Mouse (Mus musculus): Measurements from ENCODE around the gene Col5a1. TPM values are rescaled to one million over a fixed set of nuclear protein-coding genes. Genes with fewer than 3 reads are reported as not detected.

Gene Col5a1
- polyA plus RNA-seq, 1 experiment from 2014 or later = 27.9 TPM

DNA sequence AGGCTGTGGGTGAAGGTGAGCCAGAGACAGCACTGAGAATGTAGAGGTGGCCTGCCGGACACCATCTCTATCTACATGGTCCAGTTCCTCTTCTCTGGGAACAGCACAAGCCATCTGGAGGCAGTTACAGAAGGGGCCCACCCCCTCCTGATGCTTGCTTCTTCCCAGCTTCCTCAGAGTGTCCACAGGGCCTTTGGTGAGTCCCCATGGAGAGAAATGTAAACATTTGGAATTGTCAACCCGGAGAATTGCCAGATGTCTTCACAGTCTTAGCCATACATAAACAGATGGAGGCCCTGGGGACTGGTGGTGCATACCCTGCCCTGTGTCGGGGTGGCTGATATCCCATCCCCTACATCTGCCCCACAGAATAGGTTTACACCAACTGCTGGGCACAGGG, 68.7 kb downstream of the Col5a1 start:
- H3K27me3 ChIP-seq (replicated peaks; ENCODE audit: control insufficient read depth, insufficient read depth, low read length) = no peaks in the 10 kb centered on the region
- no peak overlapping the region; the same call in 1 of the 2 replicates for H3K27ac ChIP-seq (ENCODE audit: low read depth, low read length)
- H3K9ac ChIP-seq (ENCODE audit: low read depth, low read length) = no peak overlapping the region
- H3K36me3 ChIP-seq (ENCODE audit: control insufficient read depth, insufficient read depth, low read length) = peaks cover 3% of the 10 kb centered on the region; the same call in 1 of the 2 replicates
- no peak overlapping the region for H3K4me3 ChIP-seq (ENCODE audit: low read depth, low read length)
- WGBS = 35% methylated on average over 3 of the region's 3 CpGs
- DNase-seq (ENCODE audit: low spot score) (no peak), ATAC-seq (replicated peaks; ENCODE audit: low FRiP score) (no peak)
- H3K4me2 ChIP-seq = no peak overlapping the region
- no peaks in the 10 kb centered on the region; the same call in 1 of the 2 replicates for H3K4me1 ChIP-seq (replicated peaks; ENCODE audit: control insufficient read depth, insufficient read depth, low read length)
- H3K9me3 ChIP-seq (ENCODE audit: control insufficient read depth, low read length) = no peaks in the 10 kb centered on the region

DNA sequence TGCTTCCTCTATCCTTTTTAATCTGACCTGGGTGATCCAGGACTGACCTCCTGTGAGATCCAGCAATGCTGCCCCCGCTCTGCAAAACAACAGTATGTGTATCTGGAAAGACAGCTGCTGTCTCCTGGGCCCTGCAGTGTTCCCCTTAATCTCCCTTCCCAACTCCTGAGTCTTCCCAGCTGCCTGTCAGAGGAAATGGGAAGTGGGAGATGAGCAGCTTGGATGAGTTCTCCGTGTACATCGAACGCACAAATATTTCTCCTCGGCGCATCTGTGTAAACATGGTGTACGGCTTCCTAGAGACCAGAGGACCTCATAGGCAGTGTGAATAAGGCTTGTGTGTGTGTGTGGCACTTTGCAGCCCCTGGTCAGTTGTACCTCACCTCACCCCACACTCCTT, 70.5 kb downstream of the Col5a1 start:
- H3K9ac ChIP-seq (ENCODE audit: low read depth, low read length) = no peak overlapping the region
- H3K36me3 ChIP-seq (ENCODE audit: control insufficient read depth, insufficient read depth, low read length) = peaks cover 3% of the 10 kb centered on the region; the same call in 1 of the 2 replicates
- DNase-seq (ENCODE audit: low spot score) (no peak), ATAC-seq (replicated peaks; ENCODE audit: low FRiP score) (no peak)
- H3K4me2 ChIP-seq = no peak overlapping the region
- H3K27ac ChIP-seq (ENCODE audit: low read depth, low read length) = peak overlapping the region; percentile 58; the same call in 1 of the 2 replicates
- H3K4me1 ChIP-seq (replicated peaks; ENCODE audit: control insufficient read depth, insufficient read depth, low read length) = no peaks in the 10 kb centered on the region; the same call in 1 of the 2 replicates
- no peaks in the 10 kb centered on the region for H3K9me3 ChIP-seq (ENCODE audit: control insufficient read depth, low read length)
- no peak overlapping the region for H3K4me3 ChIP-seq (ENCODE audit: low read depth, low read length)
- WGBS = 71% methylated on average over 7 of the region's 7 CpGs
- H3K27me3 ChIP-seq (replicated peaks; ENCODE audit: control insufficient read depth, insufficient read depth, low read length) = no peaks in the 10 kb centered on the region

DNA sequence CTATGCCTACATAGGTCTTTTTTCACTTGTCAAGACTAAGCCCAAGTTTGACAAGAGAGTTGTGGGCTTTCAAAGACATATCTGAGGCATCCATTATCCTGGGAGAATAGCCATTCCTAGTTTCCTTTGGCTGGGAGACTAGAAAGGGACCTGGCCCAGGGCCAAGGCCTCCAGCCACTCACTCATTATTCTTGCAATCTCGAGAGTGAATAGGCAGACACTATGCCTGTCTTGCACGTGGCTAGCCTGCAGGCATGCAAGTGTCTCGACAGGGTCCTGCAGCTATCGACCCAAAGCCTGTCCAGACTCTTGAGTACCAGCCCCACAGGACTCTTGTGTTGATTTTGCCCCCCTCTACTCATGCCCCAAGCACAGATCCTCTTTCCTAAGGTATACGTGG, 71.0 kb downstream of the Col5a1 start:
- no peaks in the 10 kb centered on the region for H3K9me3 ChIP-seq (ENCODE audit: control insufficient read depth, low read length)
- DNase-seq (ENCODE audit: low spot score) (no peak), ATAC-seq (replicated peaks; ENCODE audit: low FRiP score) (no peak)
- H3K4me1 ChIP-seq (replicated peaks; ENCODE audit: control insufficient read depth, insufficient read depth, low read length) = no peaks in the 10 kb centered on the region
- H3K27me3 ChIP-seq (replicated peaks; ENCODE audit: control insufficient read depth, insufficient read depth, low read length) = no peaks in the 10 kb centered on the region
- peaks cover 3% of the 10 kb centered on the region; the same call in 1 of the 2 replicates for H3K36me3 ChIP-seq (ENCODE audit: control insufficient read depth, insufficient read depth, low read length)
- no peak overlapping the region for H3K9ac ChIP-seq (ENCODE audit: low read depth, low read length)
- no peak overlapping the region for H3K4me2 ChIP-seq
- peak overlapping the region; percentile 58; the same call in 1 of the 2 replicates for H3K27ac ChIP-seq (ENCODE audit: low read depth, low read length)
- WGBS = 65% methylated on average over 5 of the region's 5 CpGs
- no peak overlapping the region for H3K4me3 ChIP-seq (ENCODE audit: low read depth, low read length)

DNA sequence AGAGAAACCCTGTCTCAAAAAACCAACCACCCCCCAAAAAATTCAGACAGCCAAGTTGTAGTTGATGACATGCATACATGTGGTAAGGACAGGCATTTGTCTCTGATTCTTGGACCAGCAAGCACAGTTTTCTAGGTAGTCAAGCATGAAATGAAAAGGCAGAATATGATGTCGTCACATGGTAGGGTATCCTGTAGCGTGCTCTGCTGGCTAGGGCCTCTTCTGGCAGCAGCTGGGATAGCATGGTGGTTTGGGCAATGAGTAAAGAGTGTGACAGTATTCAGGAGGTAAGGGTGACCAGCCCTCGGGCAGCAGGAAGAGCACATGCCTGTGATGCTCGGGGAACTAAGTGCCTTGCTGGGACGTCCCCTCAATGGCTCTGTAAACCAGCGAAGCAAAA, 73.0 kb downstream of the Col5a1 start:
- H3K27me3 ChIP-seq (replicated peaks; ENCODE audit: control insufficient read depth, insufficient read depth, low read length) = no peaks in the 10 kb centered on the region
- H3K4me1 ChIP-seq (replicated peaks; ENCODE audit: control insufficient read depth, insufficient read depth, low read length) = no peaks in the 10 kb centered on the region
- no peak overlapping the region for H3K4me3 ChIP-seq (ENCODE audit: low read depth, low read length)
- 68% methylated on average over 6 of the region's 6 CpGs for WGBS
- no peak overlapping the region for H3K9ac ChIP-seq (ENCODE audit: low read depth, low read length)
- H3K9me3 ChIP-seq (ENCODE audit: control insufficient read depth, low read length) = no peaks in the 10 kb centered on the region
- peaks cover 3% of the 10 kb centered on the region; the same call in 1 of the 2 replicates for H3K36me3 ChIP-seq (ENCODE audit: control insufficient read depth, insufficient read depth, low read length)
- DNase-seq (ENCODE audit: low spot score) = no peak
- no peak for ATAC-seq (replicated peaks; ENCODE audit: low FRiP score)
- H3K27ac ChIP-seq (ENCODE audit: low read depth, low read length) = no peak overlapping the region
- H3K4me2 ChIP-seq = no peak overlapping the region

DNA sequence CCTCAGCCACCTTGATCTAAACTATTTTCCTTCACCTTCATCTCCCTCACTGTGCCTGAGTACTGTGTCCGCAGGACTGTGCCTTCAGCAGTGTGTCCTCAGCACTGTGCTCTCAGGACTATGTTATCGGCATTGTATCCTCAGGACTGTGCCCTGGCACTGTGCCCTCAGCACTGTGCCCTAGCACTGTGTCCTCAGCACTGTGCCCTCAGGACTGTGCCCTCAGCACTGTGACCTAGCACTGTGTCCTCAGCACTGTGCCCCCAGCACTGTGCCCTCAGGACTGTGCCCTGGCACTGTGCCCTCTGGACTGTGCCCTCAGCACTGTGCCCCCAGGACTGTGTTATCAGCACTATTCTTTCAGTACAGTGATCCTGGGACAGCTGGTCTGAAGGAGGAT, 75.0 kb downstream of the Col5a1 start:
- no peaks in the 10 kb centered on the region for H3K27me3 ChIP-seq (replicated peaks; ENCODE audit: control insufficient read depth, insufficient read depth, low read length)
- no peak overlapping the region for H3K9ac ChIP-seq (ENCODE audit: low read depth, low read length)
- H3K9me3 ChIP-seq (ENCODE audit: control insufficient read depth, low read length) = no peaks in the 10 kb centered on the region
- H3K36me3 ChIP-seq (ENCODE audit: control insufficient read depth, insufficient read depth, low read length) = 0 out of 2 replicates have a peak, but pooled peaks cover 3% of the 10 kb centered on the region
- no peak overlapping the region for H3K4me3 ChIP-seq (ENCODE audit: low read depth, low read length)
- DNase-seq (ENCODE audit: low spot score) (no peak), ATAC-seq (replicated peaks; ENCODE audit: low FRiP score) (no peak)
- no peak overlapping the region for H3K27ac ChIP-seq (ENCODE audit: low read depth, low read length)
- WGBS = 82% methylated on average over 2 of the region's 2 CpGs
- no peaks in the 10 kb centered on the region for H3K4me1 ChIP-seq (replicated peaks; ENCODE audit: control insufficient read depth, insufficient read depth, low read length)
- H3K4me2 ChIP-seq = no peak overlapping the region

DNA sequence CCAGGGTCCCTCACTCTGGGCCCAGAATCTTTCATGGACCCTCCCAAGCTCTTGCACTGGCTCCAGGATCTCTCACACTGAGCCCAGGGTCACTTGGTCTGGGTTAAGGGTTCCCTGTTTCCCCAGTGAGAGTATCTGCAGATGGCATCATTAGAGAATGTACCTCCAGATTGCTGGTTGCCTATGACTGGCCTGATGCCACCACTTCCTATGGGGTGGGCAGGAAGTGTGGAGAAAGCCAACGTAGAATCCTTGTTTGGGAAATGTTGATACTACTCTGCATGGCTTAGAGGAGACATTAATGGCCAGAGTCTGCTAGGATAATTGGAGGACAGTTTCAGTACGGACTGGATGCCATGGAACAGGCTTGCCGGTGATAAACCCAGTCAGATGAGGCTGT, 76.2 kb downstream of the Col5a1 start:
- 78% methylated on average over 3 of the region's 3 CpGs for WGBS
- DNase-seq (ENCODE audit: low spot score) (no peak), ATAC-seq (replicated peaks; ENCODE audit: low FRiP score) (no peak)
- no peak overlapping the region for H3K27ac ChIP-seq (ENCODE audit: low read depth, low read length)
- no peak overlapping the region for H3K4me3 ChIP-seq (ENCODE audit: low read depth, low read length)
- H3K36me3 ChIP-seq (ENCODE audit: control insufficient read depth, insufficient read depth, low read length) = 0 out of 2 replicates have a peak, but pooled peaks cover 3% of the 10 kb centered on the region
- H3K9ac ChIP-seq (ENCODE audit: low read depth, low read length) = no peak overlapping the region
- H3K9me3 ChIP-seq (ENCODE audit: control insufficient read depth, low read length) = no peaks in the 10 kb centered on the region
- no peaks in the 10 kb centered on the region for H3K4me1 ChIP-seq (replicated peaks; ENCODE audit: control insufficient read depth, insufficient read depth, low read length)
- no peaks in the 10 kb centered on the region for H3K27me3 ChIP-seq (replicated peaks; ENCODE audit: control insufficient read depth, insufficient read depth, low read length)
- no peak overlapping the region for H3K4me2 ChIP-seq

DNA sequence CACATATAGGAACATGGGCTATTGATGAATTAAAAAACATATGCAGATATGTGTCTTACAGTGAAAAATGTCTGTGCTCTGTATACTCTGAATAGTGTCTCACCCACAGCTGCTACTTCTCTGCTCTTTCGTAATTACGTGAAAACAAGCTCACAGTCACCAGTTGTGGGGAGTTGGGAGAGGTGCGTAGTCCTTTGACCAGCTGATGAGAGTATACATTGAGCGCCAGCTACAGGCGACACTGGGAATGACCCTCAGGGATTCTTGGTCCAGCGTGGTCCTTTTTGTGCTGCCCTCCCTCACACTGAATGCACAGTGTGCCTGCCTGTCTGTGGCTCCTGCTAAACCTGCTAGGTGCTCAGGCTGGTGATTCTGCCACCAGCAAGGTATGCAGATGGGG, 82.9 kb downstream of the Col5a1 start:
- DNase-seq (ENCODE audit: low spot score) (no peak), ATAC-seq (replicated peaks; ENCODE audit: low FRiP score) (no peak; the same call in 1 of the 2 replicates)
- WGBS = 21% methylated on average over 6 of the region's 6 CpGs
- no peak overlapping the region for H3K4me3 ChIP-seq (ENCODE audit: low read depth, low read length)
- H3K27ac ChIP-seq (ENCODE audit: low read depth, low read length) = no peak overlapping the region
- no peaks in the 10 kb centered on the region for H3K27me3 ChIP-seq (replicated peaks; ENCODE audit: control insufficient read depth, insufficient read depth, low read length)
- H3K9ac ChIP-seq (ENCODE audit: low read depth, low read length) = no peak overlapping the region
- H3K9me3 ChIP-seq (ENCODE audit: control insufficient read depth, low read length) = no peaks in the 10 kb centered on the region
- no peak overlapping the region for H3K4me2 ChIP-seq
- H3K36me3 ChIP-seq (ENCODE audit: control insufficient read depth, insufficient read depth, low read length) = peaks cover 3% of the 10 kb centered on the region; the same call in 1 of the 2 replicates
- H3K4me1 ChIP-seq (replicated peaks; ENCODE audit: control insufficient read depth, insufficient read depth, low read length) = no peaks in the 10 kb centered on the region

DNA sequence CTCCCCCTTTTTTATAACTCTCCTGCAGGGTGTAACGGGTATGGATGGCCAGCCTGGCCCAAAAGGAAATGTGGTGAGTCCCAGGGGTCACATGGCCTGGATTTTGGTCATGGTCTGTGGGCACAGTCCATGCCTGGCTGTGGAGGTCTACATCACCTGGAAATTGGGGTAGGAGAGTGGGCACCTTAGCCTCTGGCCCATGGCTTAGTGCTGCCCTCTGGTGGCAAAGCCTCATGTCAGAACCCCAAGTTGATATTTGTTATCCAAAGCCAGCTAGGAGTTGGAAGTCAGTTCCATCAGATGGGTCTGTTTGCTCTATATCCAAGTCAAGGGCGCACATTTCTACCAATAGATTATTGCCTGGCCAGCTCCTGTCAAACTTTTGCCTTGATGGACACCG, 87.6 kb downstream of the Col5a1 start:
- H3K9ac ChIP-seq (ENCODE audit: low read depth, low read length) = no peak overlapping the region
- no peak for DNase-seq (ENCODE audit: low spot score)
- ATAC-seq (replicated peaks; ENCODE audit: low FRiP score) = no peak; the same call in 1 of the 2 replicates
- H3K36me3 ChIP-seq (ENCODE audit: control insufficient read depth, insufficient read depth, low read length) = peaks cover 6% of the 10 kb centered on the region; the same call in 1 of the 2 replicates
- H3K4me2 ChIP-seq = no peak overlapping the region
- no peaks in the 10 kb centered on the region for H3K27me3 ChIP-seq (replicated peaks; ENCODE audit: control insufficient read depth, insufficient read depth, low read length)
- 47% methylated on average over 3 of the region's 3 CpGs for WGBS
- no peak overlapping the region for H3K4me3 ChIP-seq (ENCODE audit: low read depth, low read length)
- no peaks in the 10 kb centered on the region for H3K9me3 ChIP-seq (ENCODE audit: control insufficient read depth, low read length)
- H3K4me1 ChIP-seq (replicated peaks; ENCODE audit: control insufficient read depth, insufficient read depth, low read length) = peaks cover 8% of the 10 kb centered on the region
- no peak overlapping the region for H3K27ac ChIP-seq (ENCODE audit: low read depth, low read length)

DNA sequence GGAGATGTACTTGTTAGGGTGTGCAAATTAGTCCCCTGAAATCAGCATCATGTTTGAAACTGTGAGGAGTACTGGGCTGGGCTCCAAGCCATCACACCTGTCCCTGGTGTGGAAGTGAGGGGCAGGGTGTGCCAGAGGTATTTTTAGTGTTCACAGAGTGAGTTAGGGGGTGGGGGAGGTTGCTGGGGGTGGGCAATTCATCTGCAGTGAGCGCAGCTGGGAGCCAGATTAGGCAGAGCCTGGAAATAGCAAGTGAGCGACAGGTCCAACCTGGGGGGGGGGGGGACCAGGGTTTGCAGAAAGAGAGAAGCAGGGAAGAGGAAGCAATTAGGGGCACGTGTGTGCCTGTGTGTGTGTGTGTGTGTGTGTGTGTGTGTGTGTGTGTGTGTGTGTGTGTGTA, 89.6 kb downstream of the Col5a1 start:
- Histone ChIP-seq H3K27ac (ENCODE audit: low read depth, low read length) (peak overlapping the region; percentile 35; the same call in 1 of the 2 replicates), H3K9me3 (ENCODE audit: control insufficient read depth, low read length) (no peaks in the 10 kb centered on the region), H3K36me3 (ENCODE audit: control insufficient read depth, insufficient read depth, low read length) (peaks cover 6% of the 10 kb centered on the region; the same call in 1 of the 2 replicates), H3K4me3 (ENCODE audit: low read depth, low read length) (no peak overlapping the region), H3K4me2 (no peak overlapping the region), H3K9ac (ENCODE audit: low read depth, low read length) (0 out of 2 replicates have a peak overlapping the region, but pooled peaks have one; percentile 12), H3K4me1 (replicated peaks; ENCODE audit: control insufficient read depth, insufficient read depth, low read length) (peaks cover 17% of the 10 kb centered on the region), H3K27me3 (replicated peaks; ENCODE audit: control insufficient read depth, insufficient read depth, low read length) (no peaks in the 10 kb centered on the region)
- WGBS = 31% methylated on average over 2 of the region's 3 CpGs
- no peak for DNase-seq (ENCODE audit: low spot score)
- no peak for ATAC-seq (replicated peaks; ENCODE audit: low FRiP score)

Measured in liver, embryonic 11.5 days (tissue).